ENCODE assay signal across 11 mouse cellular contexts in the genomic region with DNA sequence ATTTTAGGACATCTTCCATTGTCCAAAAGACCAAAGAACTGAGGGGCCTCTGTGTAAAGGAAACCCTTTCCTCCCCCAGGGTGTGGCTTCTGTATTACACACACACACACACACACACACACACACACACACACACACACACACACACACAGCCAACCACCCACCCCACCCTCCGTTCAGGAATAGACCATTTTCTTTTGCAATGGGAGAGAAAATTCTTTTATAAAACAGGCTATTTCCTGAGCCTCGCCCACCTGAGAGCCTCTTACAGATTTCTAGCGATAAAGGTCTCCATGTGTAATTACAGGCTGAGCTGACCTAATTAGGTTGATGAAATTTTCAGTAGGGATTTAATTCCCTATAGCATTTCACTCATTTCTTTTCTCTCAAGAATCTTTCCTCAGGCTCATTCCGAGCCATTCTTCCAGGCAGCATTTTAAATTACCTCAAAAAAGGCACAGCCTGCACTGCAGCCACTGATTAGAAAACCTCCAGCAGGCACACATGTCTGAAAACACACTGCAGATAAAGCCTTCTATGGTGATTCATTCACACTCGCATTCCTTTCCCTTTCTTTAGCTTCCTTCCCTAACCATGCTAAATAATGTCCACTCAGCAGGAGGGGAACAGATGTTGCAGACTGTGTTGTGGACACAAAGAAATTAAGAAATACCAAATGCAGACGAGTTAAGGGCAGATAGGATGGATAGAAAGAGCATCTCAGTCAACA.
DNase-seq lines count a peak whose midpoint lies in the region; ATAC-seq and TF ChIP-seq lines count a peak whose summit lies in the region.
"Had no signal": no experiment of that assay in that cellular context is flagged by ENCODE, and none has a peak within 500 bp of the region (broad histone marks: within the 10 kb centered on the region; RNA-seq: fewer than 3 reads in every experiment).

No protein-coding gene starts in this region.

- 10% methylated on average over 6 of the region's 6 CpGs for WGBS in limb, embryonic 14.5 days
- WGBS in intestine, embryonic 15.5 days, result 47% methylated on average over 6 of the region's 6 CpGs
- WGBS in lung, postnatal 0 days, result 45% methylated on average over 6 of the region's 6 CpGs

- no peaks in the 10 kb centered on the region for H3K9me3 ChIP-seq in limb, embryonic 14.5 days (ENCODE audit: control insufficient read depth, low read length)
- no peaks in the 10 kb centered on the region for H3K9me3 ChIP-seq in intestine, embryonic 15.5 days
- no peaks in the 10 kb centered on the region for H3K9me3 ChIP-seq in lung, postnatal 0 days (ENCODE audit: low read length)
- H3K9me3 ChIP-seq: megakaryocyte, embryonic 14.5 days had no signal

- H3K36me3 ChIP-seq in limb, embryonic 14.5 days (ENCODE audit: control insufficient read depth, insufficient read depth, low read length), result no peaks in the 10 kb centered on the region
- no peaks in the 10 kb centered on the region for H3K36me3 ChIP-seq in intestine, embryonic 15.5 days
- H3K36me3 ChIP-seq in lung, postnatal 0 days (ENCODE audit: insufficient read depth, low read length), result no peaks in the 10 kb centered on the region

- TF ChIP-seq CTCF in embryonic fibroblast, embryonic 13.5 days (IDR thresholded peaks at IDR 0.05; ENCODE audit: borderline replicate concordance, insufficient read depth, low read length), result no peak
- no peak for TF ChIP-seq CTCF in lung, postnatal 0 days (IDR thresholded peaks at IDR 0.05)

- ATAC-seq in limb, embryonic 14.5 days (ENCODE audit: low FRiP score, low read depth), result peak; percentile 44; the same call in 1 of the 2 replicates
- no peak for ATAC-seq in intestine, embryonic 15.5 days
- no peak for ATAC-seq in lung, postnatal 0 days
- ATAC-seq in activated CD4-positive, CD25-positive, alpha-beta regulatory T cell, adult 4 months, result no peak
- ATAC-seq: Patski had no signal

- peak; percentile 36 to 39 for DNase-seq in right cerebral cortex, adult 2 months (ENCODE audit: low spot score in 2 of 2)
- no peak for DNase-seq in right cerebral cortex, postnatal 10 days (ENCODE audit: low spot score in 2 of 2)
- no peak for DNase-seq in limb, embryonic 14.5 days (ENCODE audit: low spot score)
- DNase-seq in telencephalon, adult 2 months (ENCODE audit: low read depth, low spot score), result peak; percentile 60
- no peak for DNase-seq in lung, postnatal 0 days (ENCODE audit: low spot score)
- DNase-seq: cerebellum, postnatal 14 days had no signal

- peak overlapping the region; percentile 81 for H3K27ac ChIP-seq in embryonic fibroblast, embryonic 13.5 days (ENCODE audit: insufficient read depth, low read length)
- no peak overlapping the region for H3K27ac ChIP-seq in limb, embryonic 14.5 days (replicated peaks; ENCODE audit: low read depth, low read length)
- H3K27ac ChIP-seq in intestine, embryonic 15.5 days, result no peak overlapping the region
- H3K27ac ChIP-seq in lung, postnatal 0 days (ENCODE audit: low read length), result no peak overlapping the region

- H3K27me3 ChIP-seq in limb, embryonic 14.5 days (ENCODE audit: control insufficient read depth, insufficient read depth, low read length), result no peaks in the 10 kb centered on the region
- no peaks in the 10 kb centered on the region for H3K27me3 ChIP-seq in intestine, embryonic 15.5 days (replicated peaks)
- no peaks in the 10 kb centered on the region for H3K27me3 ChIP-seq in lung, postnatal 0 days (replicated peaks; ENCODE audit: insufficient read depth, low read length)
- H3K27me3 ChIP-seq: megakaryocyte, embryonic 14.5 days had no signal

- H3K4me3 ChIP-seq in embryonic fibroblast, embryonic 13.5 days (ENCODE audit: insufficient read depth, low read length), result no peak overlapping the region
- no peak overlapping the region for H3K4me3 ChIP-seq in limb, embryonic 14.5 days (replicated peaks; ENCODE audit: low read length)
- H3K4me3 ChIP-seq in intestine, embryonic 15.5 days (replicated peaks), result no peak overlapping the region
- H3K4me3 ChIP-seq in lung, postnatal 0 days (ENCODE audit: low read depth, low read length), result no peak overlapping the region
- H3K4me3 ChIP-seq: megakaryocyte, embryonic 14.5 days had no signal

- 0 out of 2 replicates have a peak, but pooled peaks have one; percentile 11 for TF ChIP-seq POLR2A in embryonic fibroblast, embryonic 13.5 days (IDR thresholded peaks at IDR 0.05; ENCODE audit: low read depth, low read length)
- no peak for TF ChIP-seq POLR2A in limb, embryonic 14.5 days (IDR thresholded peaks at IDR 0.05; ENCODE audit: borderline replicate concordance, extremely low read depth, insufficient read depth, insufficient read length)

- H3K9ac ChIP-seq in limb, embryonic 14.5 days (ENCODE audit: low read depth, low read length, severe bottlenecking), result no peak overlapping the region
- H3K9ac ChIP-seq in intestine, embryonic 15.5 days, result no peak overlapping the region
- H3K9ac ChIP-seq in lung, postnatal 0 days (replicated peaks; ENCODE audit: low read depth), result no peak overlapping the region

- no peaks in the 10 kb centered on the region; the same call in 1 of the 2 replicates for H3K4me1 ChIP-seq in embryonic fibroblast, embryonic 13.5 days (ENCODE audit: control insufficient read depth, insufficient read depth, low read length)
- H3K4me1 ChIP-seq in limb, embryonic 14.5 days (ENCODE audit: control insufficient read depth, insufficient read depth, low read length), result 0 out of 2 replicates have a peak, but pooled peaks cover 5% of the 10 kb centered on the region
- no peaks in the 10 kb centered on the region for H3K4me1 ChIP-seq in intestine, embryonic 15.5 days (replicated peaks)
- no peaks in the 10 kb centered on the region for H3K4me1 ChIP-seq in lung, postnatal 0 days (ENCODE audit: insufficient read depth, low read depth, low read length)
- H3K4me1 ChIP-seq: megakaryocyte, embryonic 14.5 days had no signal

- no peak for TF ChIP-seq EP300 in lung, postnatal 0 days (IDR thresholded peaks at IDR 0.05)

- no peak overlapping the region for H3K4me2 ChIP-seq in limb, embryonic 14.5 days (replicated peaks; ENCODE audit: low read depth, low read length, severe bottlenecking)
- no peak overlapping the region for H3K4me2 ChIP-seq in intestine, embryonic 15.5 days (replicated peaks)
- no peak overlapping the region for H3K4me2 ChIP-seq in lung, postnatal 0 days (replicated peaks; ENCODE audit: low read depth, low read length)

Comparison
In these comparisons a context has a peak if more than half of its experiments do, and no peak if none do; other contexts are left out.
1. DNase-seq: peak in right cerebral cortex, adult 2 months (2 of 2) and telencephalon, adult 2 months (single experiment); none in right cerebral cortex, postnatal 10 days (0 of 2), limb, embryonic 14.5 days (single experiment) and lung, postnatal 0 days (single experiment).